Mouse (Mus musculus) myocyte (in vitro differentiated cells): ENCODE measurements around the gene Ano1. TPM values are rescaled to one million over a fixed set of nuclear protein-coding genes. Genes with fewer than 3 reads are reported as not detected.

Experiments used
- H3K27me3 ChIP-seq: one replicate; pipeline ENCODE4 v1.6.1; 2011; ENCODE audit not compliant: control insufficient read depth, insufficient read depth, insufficient read length
- H3K36me3 ChIP-seq: one replicate; pipeline ENCODE4 v1.6.1; 2011; ENCODE audit not compliant: control insufficient read depth, insufficient read depth
- H3K4me2 ChIP-seq: one replicate; pipeline ENCODE4 v1.6.1; 2011; ENCODE audit warnings: low read depth, control low read depth
- H3K4me3 ChIP-seq: one replicate; pipeline ENCODE4 v1.5.1; 2011; ENCODE audit warnings: mild to moderate bottlenecking, control low read depth, moderate library complexity
- H3K79me2 ChIP-seq: one replicate; pipeline ENCODE4 v1.6.1; 2011; ENCODE audit not compliant: control insufficient read depth, insufficient read depth
- H3ac ChIP-seq: one replicate; pipeline ENCODE4 v1.6.1; 2011; ENCODE audit not compliant: control insufficient read depth, insufficient read length
- CEBPB ChIP-seq: IDR thresholded peaks from 2 replicates; pipeline ENCODE4 v1.6.1; 2011; ENCODE audit warnings: mild to moderate bottlenecking, moderate library complexity; ENCODE audit not compliant: poor library complexity, insufficient read depth, severe bottlenecking
- E2F4 ChIP-seq: IDR thresholded peaks from one replicate; pipeline ENCODE4 v1.6.1; 2011; ENCODE audit warnings: mild to moderate bottlenecking, control low read depth, moderate library complexity; ENCODE audit not compliant: insufficient read depth
- MAX ChIP-seq: IDR thresholded peaks from one replicate; pipeline ENCODE4 v1.6.1; 2011; ENCODE audit warnings: low read depth, mild to moderate bottlenecking, control low read depth
- MYOD1 ChIP-seq, 3 experiments: IDR thresholded peaks; one replicate each; pipeline ENCODE4 v1.6.1; 2011; ENCODE audit warnings: control low read depth in 2 of 3, low read depth in 2 of 3, mild to moderate bottlenecking in 2 of 3, moderate library complexity in 1 of 3; ENCODE audit not compliant: insufficient read length in 2 of 3, control insufficient read depth in 1 of 3
- MYOG ChIP-seq, 3 experiments: IDR thresholded peaks; one replicate each; pipeline ENCODE4 v1.6.1; 2011; ENCODE audit warnings: control low read depth in 2 of 3, low read depth in 2 of 3, mild to moderate bottlenecking in 2 of 3; ENCODE audit not compliant: insufficient read length in 2 of 3, control insufficient read depth in 1 of 3, insufficient read depth in 1 of 3
- POLR2A ChIP-seq: IDR thresholded peaks from one replicate; pipeline ENCODE4 v1.6.1; 2011; ENCODE audit warnings: low read depth, mild to moderate bottlenecking, control low read depth, moderate library complexity; ENCODE audit not compliant: insufficient read length
- POLR2AphosphoS2 ChIP-seq: IDR thresholded peaks from one replicate; pipeline ENCODE4 v1.6.1; 2011; ENCODE audit warnings: low read depth, control low read depth; ENCODE audit not compliant: insufficient read length
- REST ChIP-seq: IDR thresholded peaks from one replicate; pipeline ENCODE4 v1.6.1; 2011; ENCODE audit warnings: mild to moderate bottlenecking, control low read depth, moderate library complexity; ENCODE audit not compliant: insufficient read depth, insufficient read length
- SRF ChIP-seq: IDR thresholded peaks from one replicate; pipeline ENCODE4 v1.6.1; 2011; ENCODE audit warnings: low read depth; ENCODE audit not compliant: control insufficient read depth, insufficient read length
- TCF12 ChIP-seq: IDR thresholded peaks from one replicate; pipeline ENCODE4 v1.6.1; 2011; ENCODE audit warnings: mild to moderate bottlenecking, control low read depth; ENCODE audit not compliant: poor library complexity, insufficient read depth, severe bottlenecking
- TCF3 ChIP-seq: IDR thresholded peaks from one replicate; pipeline ENCODE4 v1.6.1; 2011; ENCODE audit warnings: low read depth, control low read depth; ENCODE audit not compliant: insufficient read length
- USF1 ChIP-seq: IDR thresholded peaks from one replicate; pipeline ENCODE4 v1.6.1; 2011; ENCODE audit warnings: low read depth, mild to moderate bottlenecking, control low read depth, moderate library complexity
- polyA plus RNA-seq: library from polyadenylated mRNA; unstranded; fragments of >200 nt; fragmentation: generic; extraction: Trizol; gene quantifications from one replicate; pipeline ENCODE4 v1.2.1, GENCODE M21; 2012; ENCODE audit warnings: missing spikeins

The Ano1 gene
- polyA plus RNA-seq, 1 experiment = 2.2 TPM

- Histone ChIP-seq H3K27me3 (peaks cover 31% of the 10 kb centered on the region), H3K4me3 (no peak overlapping the region), H3K79me2 (no peaks in the 10 kb centered on the region), H3K36me3 (no peaks in the 10 kb centered on the region), H3K4me2 (no peak overlapping the region), H3ac (no peak overlapping the region)
- no peak for TF ChIP-seq E2F4
- no peak for TF ChIP-seq POLR2AphosphoS2
Measured at GRCm38 (mm10) chr7:144791426-144791825, 39.7 kb upstream of the Ano1 start.

- H3ac ChIP-seq = no peak overlapping the region
- no peak overlapping the region for H3K4me2 ChIP-seq
- peaks cover 26% of the 10 kb centered on the region for H3K27me3 ChIP-seq
- TF ChIP-seq TCF3 (no peak), MYOG (IDR thresholded peaks at IDR 0.05; ENCODE audit: control insufficient read depth in 1 of 3, insufficient read depth in 1 of 3, insufficient read length in 2 of 3, low read depth in 2 of 3) (no peak), CEBPB (no peak), MYOD1 (IDR thresholded peaks at IDR 0.05; ENCODE audit: control insufficient read depth in 1 of 3, insufficient read length in 2 of 3, low read depth in 2 of 3) (no peak), TCF12 (no peak), SRF (no peak), MAX (no peak), USF1 (no peak), POLR2A (no peak), REST (no peak), E2F4 (no peak), POLR2AphosphoS2 (no peak)
- H3K79me2 ChIP-seq = no peaks in the 10 kb centered on the region
- H3K36me3 ChIP-seq = no peaks in the 10 kb centered on the region
- no peak overlapping the region for H3K4me3 ChIP-seq
Measured at GRCm38 (mm10) chr7:144789601-144790556, 38.1 kb upstream of the Ano1 start.

GRCm38 (mm10) chr7:144788631-144789030 is 36.9 kb upstream of the Ano1 start:
- H3K79me2 ChIP-seq = no peaks in the 10 kb centered on the region
- no peaks in the 10 kb centered on the region for H3K36me3 ChIP-seq
- H3K4me3 ChIP-seq = no peak overlapping the region
- H3K4me2 ChIP-seq = no peak overlapping the region
- TF ChIP-seq TCF3 (no peak), MAX (no peak), TCF12 (no peak), REST (no peak), SRF (no peak), MYOG (IDR thresholded peaks at IDR 0.05; ENCODE audit: control insufficient read depth in 1 of 3, insufficient read depth in 1 of 3, insufficient read length in 2 of 3, low read depth in 2 of 3) (no peak)
- no peak overlapping the region for H3ac ChIP-seq
- H3K27me3 ChIP-seq = peaks cover 28% of the 10 kb centered on the region

- Histone ChIP-seq H3K36me3 (no peaks in the 10 kb centered on the region), H3K4me3 (no peak overlapping the region), H3K79me2 (no peaks in the 10 kb centered on the region), H3ac (no peak overlapping the region), H3K27me3 (peaks cover 23% of the 10 kb centered on the region), H3K4me2 (no peak overlapping the region)
- TF ChIP-seq POLR2A (no peak), REST (no peak), MYOD1 (IDR thresholded peaks at IDR 0.05; ENCODE audit: control insufficient read depth in 1 of 3, insufficient read length in 2 of 3, low read depth in 2 of 3) (no peak), TCF3 (no peak), SRF (no peak), CEBPB (no peak), TCF12 (no peak), POLR2AphosphoS2 (no peak)
Measured at GRCm38 (mm10) chr7:144787501-144787900, 35.7 kb upstream of the Ano1 start.

- H3K4me3 ChIP-seq = no peak overlapping the region
- H3K4me2 ChIP-seq = no peak overlapping the region
- H3K27me3 ChIP-seq = peaks cover 23% of the 10 kb centered on the region
- no peaks in the 10 kb centered on the region for H3K79me2 ChIP-seq
- TF ChIP-seq REST = no peak
- no peak for TF ChIP-seq TCF12
- no peaks in the 10 kb centered on the region for H3K36me3 ChIP-seq
- no peak overlapping the region for H3ac ChIP-seq
Measured at GRCm38 (mm10) chr7:144786571-144786970, 34.8 kb upstream of the Ano1 start.
